ENCODE assay signal across 31 mouse cellular contexts in the genomic region with DNA sequence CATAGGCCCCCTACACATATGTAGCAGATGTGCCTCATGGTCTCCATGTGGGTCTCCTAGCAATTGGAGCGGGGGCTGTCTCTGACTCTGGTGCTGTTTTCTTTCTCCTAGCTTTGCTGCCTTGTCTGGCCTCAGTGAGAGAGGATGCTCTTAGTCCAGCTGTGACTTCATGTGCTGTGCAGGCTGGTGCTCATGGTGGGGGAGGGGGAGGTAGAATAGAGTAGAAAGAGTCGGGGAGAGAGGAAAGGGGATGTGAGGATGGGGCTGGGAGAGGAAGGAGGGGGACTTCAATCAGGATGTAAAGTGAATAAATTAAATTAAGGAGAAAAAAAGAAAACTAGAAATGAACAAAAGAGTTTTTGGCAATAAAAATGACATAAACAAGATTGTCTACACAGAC. TPM values are rescaled to one million over a fixed set of nuclear protein-coding genes. Genes with fewer than 3 reads are reported as not detected.
DNase-seq lines count a peak whose midpoint lies in the region; ATAC-seq and TF ChIP-seq lines count a peak whose summit lies in the region.
"Had no signal": no experiment of that assay in that cellular context is flagged by ENCODE, and none has a peak within 500 bp of the region (broad histone marks: within the 10 kb centered on the region; RNA-seq: fewer than 3 reads in every experiment).

No protein-coding gene starts in this region.

- no peak overlapping the region for H3K4me3 ChIP-seq in embryonic facial prominence, embryonic 11.5 days (ENCODE audit: low read depth, low read length)
- no peak overlapping the region for H3K4me3 ChIP-seq in embryonic facial prominence, embryonic 10.5 days
- H3K4me3 ChIP-seq in kidney, embryonic 15.5 days (replicated peaks) = no peak overlapping the region
- no peak overlapping the region for H3K4me3 ChIP-seq in stomach, embryonic 16.5 days (replicated peaks; ENCODE audit: low read length)
- no peak overlapping the region for H3K4me3 ChIP-seq in stomach, postnatal 0 days (ENCODE audit: low read depth, low read length)
- H3K4me3 ChIP-seq: embryonic facial prominence, embryonic 13.5 days; forebrain, embryonic 10.5 days; forebrain, embryonic 13.5 days; heart, embryonic 12.5 days; heart, embryonic 15.5 days; hindbrain, embryonic 10.5 days; hindbrain, embryonic 13.5 days had no signal

- H3K4me2 ChIP-seq in embryonic facial prominence, embryonic 11.5 days (ENCODE audit: low read depth, low read length) = no peak overlapping the region
- no peak overlapping the region for H3K4me2 ChIP-seq in kidney, embryonic 15.5 days
- no peak overlapping the region for H3K4me2 ChIP-seq in stomach, embryonic 16.5 days (ENCODE audit: low read depth, low read length)
- no peak overlapping the region for H3K4me2 ChIP-seq in stomach, postnatal 0 days (replicated peaks; ENCODE audit: low read depth)
- H3K4me2 ChIP-seq: embryonic facial prominence, embryonic 13.5 days; forebrain, embryonic 13.5 days; heart, embryonic 12.5 days; heart, embryonic 15.5 days; hindbrain, embryonic 13.5 days had no signal

- H3K36me3 ChIP-seq in embryonic facial prominence, embryonic 11.5 days (replicated peaks; ENCODE audit: control insufficient read depth, insufficient read depth, low read depth, low read length) = no peaks in the 10 kb centered on the region
- no peaks in the 10 kb centered on the region for H3K36me3 ChIP-seq in embryonic facial prominence, embryonic 10.5 days (replicated peaks)
- H3K36me3 ChIP-seq in kidney, embryonic 15.5 days = no peaks in the 10 kb centered on the region
- no peaks in the 10 kb centered on the region for H3K36me3 ChIP-seq in stomach, embryonic 16.5 days (ENCODE audit: control insufficient read depth, insufficient read depth, low read length)
- H3K36me3 ChIP-seq in stomach, postnatal 0 days (ENCODE audit: control insufficient read depth, insufficient read depth, low read length) = no peaks in the 10 kb centered on the region
- H3K36me3 ChIP-seq: embryonic facial prominence, embryonic 13.5 days; forebrain, embryonic 10.5 days; G1E; heart, embryonic 12.5 days; heart, embryonic 15.5 days; hindbrain, embryonic 10.5 days; hindbrain, embryonic 13.5 days had no signal

- TF ChIP-seq EP300 in stomach, postnatal 0 days (optimal IDR thresholded peaks at IDR 0.05) = no peak

- no peaks in the 10 kb centered on the region for H3K9me3 ChIP-seq in embryonic facial prominence, embryonic 11.5 days (replicated peaks; ENCODE audit: control insufficient read depth, low read length)
- no peaks in the 10 kb centered on the region for H3K9me3 ChIP-seq in embryonic facial prominence, embryonic 10.5 days
- no peaks in the 10 kb centered on the region for H3K9me3 ChIP-seq in kidney, embryonic 15.5 days (replicated peaks)
- H3K9me3 ChIP-seq in stomach, embryonic 16.5 days (replicated peaks; ENCODE audit: control insufficient read depth, low read length) = no peaks in the 10 kb centered on the region
- no peaks in the 10 kb centered on the region for H3K9me3 ChIP-seq in stomach, postnatal 0 days (ENCODE audit: control insufficient read depth, low read length)
- H3K9me3 ChIP-seq: embryonic facial prominence, embryonic 13.5 days; forebrain, embryonic 10.5 days; forebrain, embryonic 13.5 days; heart, embryonic 12.5 days; heart, embryonic 15.5 days; hindbrain, embryonic 10.5 days; hindbrain, embryonic 13.5 days had no signal

- 35% methylated on average over 2 of the region's 2 CpGs for WGBS in embryonic facial prominence, embryonic 11.5 days
- 60% methylated on average over 2 of the region's 2 CpGs for WGBS in embryonic facial prominence, embryonic 10.5 days
- WGBS in kidney, embryonic 15.5 days = 45% methylated on average over 2 of the region's 2 CpGs
- 63% methylated on average over 2 of the region's 2 CpGs for WGBS in stomach, embryonic 16.5 days
- WGBS in stomach, postnatal 0 days = 46% methylated on average over 2 of the region's 2 CpGs

- DNase-seq in embryonic facial prominence, embryonic 11.5 days (ENCODE audit: low spot score) = peak; percentile 13
- DNase-seq in embryonic facial prominence, embryonic 10.5 days (ENCODE audit: low spot score) = no peak
- DNase-seq in kidney, postnatal 14 days = no peak
- peak; percentile 16 for DNase-seq in kidney, postnatal 10 days
- DNase-seq in kidney, postnatal 25 days = no peak
- no peak for DNase-seq in stomach, postnatal 0 days (ENCODE audit: low spot score)
- DNase-seq: adrenal gland, adult 2 months; adrenal gland, postnatal 14 days; B cell, adult 2 months; cerebellum, adult 11 months; cerebellum, adult 2 months; cerebellum, adult 9-11 months; cerebellum, postnatal 25 days; gastrocnemius, postnatal 10 days; gastrocnemius, postnatal 36 days; heart, postnatal 10 days; heart, postnatal 36 days had no signal

- H3K27ac ChIP-seq in embryonic facial prominence, embryonic 11.5 days (replicated peaks; ENCODE audit: low read depth, low read length) = no peak overlapping the region
- H3K27ac ChIP-seq in embryonic facial prominence, embryonic 10.5 days (replicated peaks) = no peak overlapping the region
- H3K27ac ChIP-seq in kidney, embryonic 15.5 days = no peak overlapping the region
- no peak overlapping the region for H3K27ac ChIP-seq in stomach, embryonic 16.5 days (ENCODE audit: low read length)
- no peak overlapping the region for H3K27ac ChIP-seq in stomach, postnatal 0 days (replicated peaks)
- H3K27ac ChIP-seq: embryonic facial prominence, embryonic 13.5 days; forebrain, embryonic 10.5 days; forebrain, embryonic 13.5 days; heart, embryonic 15.5 days; hindbrain, embryonic 10.5 days; hindbrain, embryonic 13.5 days had no signal

- no peak overlapping the region for H3K9ac ChIP-seq in embryonic facial prominence, embryonic 11.5 days (replicated peaks; ENCODE audit: low read length)
- H3K9ac ChIP-seq in kidney, embryonic 15.5 days = no peak overlapping the region
- H3K9ac ChIP-seq in stomach, embryonic 16.5 days (ENCODE audit: low read length) = no peak overlapping the region
- no peak overlapping the region for H3K9ac ChIP-seq in stomach, postnatal 0 days (ENCODE audit: low read length)
- H3K9ac ChIP-seq: embryonic facial prominence, embryonic 13.5 days; forebrain, embryonic 13.5 days; heart, embryonic 12.5 days; heart, embryonic 15.5 days; hindbrain, embryonic 13.5 days had no signal

- H3K4me1 ChIP-seq in embryonic facial prominence, embryonic 11.5 days (ENCODE audit: control insufficient read depth, insufficient read depth, low read length) = no peaks in the 10 kb centered on the region
- H3K4me1 ChIP-seq in embryonic facial prominence, embryonic 10.5 days = peaks cover 6% of the 10 kb centered on the region
- H3K4me1 ChIP-seq in kidney, embryonic 15.5 days = no peaks in the 10 kb centered on the region
- H3K4me1 ChIP-seq in stomach, embryonic 16.5 days (ENCODE audit: control insufficient read depth, insufficient read depth, low read length) = no peaks in the 10 kb centered on the region
- H3K4me1 ChIP-seq in stomach, postnatal 0 days (replicated peaks; ENCODE audit: control insufficient read depth, insufficient read depth) = no peaks in the 10 kb centered on the region
- H3K4me1 ChIP-seq: forebrain, embryonic 13.5 days; heart, embryonic 12.5 days; heart, embryonic 15.5 days had no signal

- TF ChIP-seq CTCF in stomach, postnatal 0 days (IDR thresholded peaks at IDR 0.05; ENCODE audit: low read depth) = no peak

- H3K27me3 ChIP-seq in embryonic facial prominence, embryonic 11.5 days (ENCODE audit: control insufficient read depth, insufficient read depth, low read length) = no peaks in the 10 kb centered on the region
- no peaks in the 10 kb centered on the region for H3K27me3 ChIP-seq in embryonic facial prominence, embryonic 10.5 days (replicated peaks; ENCODE audit: low read depth, poor library complexity, severe bottlenecking)
- no peaks in the 10 kb centered on the region for H3K27me3 ChIP-seq in kidney, embryonic 15.5 days
- H3K27me3 ChIP-seq in stomach, embryonic 16.5 days (ENCODE audit: control insufficient read depth, insufficient read depth, low read length) = no peaks in the 10 kb centered on the region
- H3K27me3 ChIP-seq in stomach, postnatal 0 days (ENCODE audit: control insufficient read depth, insufficient read depth, low read length) = no peaks in the 10 kb centered on the region
- H3K27me3 ChIP-seq: CH12.LX; embryonic facial prominence, embryonic 13.5 days; forebrain, embryonic 13.5 days; heart, embryonic 12.5 days; heart, embryonic 15.5 days; hindbrain, embryonic 13.5 days had no signal

- no peak for ATAC-seq in embryonic facial prominence, embryonic 11.5 days (replicated peaks; ENCODE audit: insufficient number of reproducible peaks, low FRiP score, low TSS enrichment, low read depth)
- 0 out of 2 replicates have a peak, but pooled peaks have one; percentile 54 for ATAC-seq in kidney, embryonic 15.5 days (replicated peaks; ENCODE audit: low FRiP score)
- ATAC-seq in stomach, embryonic 16.5 days (ENCODE audit: insufficient read depth, low FRiP score) = peak; percentile 44; the same call in 1 of the 2 replicates
- ATAC-seq in stomach, postnatal 0 days (ENCODE audit: low FRiP score, low TSS enrichment) = no peak
- ATAC-seq: forebrain, embryonic 13.5 days; forebrain, embryonic 16.5 days; hindbrain, embryonic 16.5 days; Patski had no signal

RNA-seq across cellular contexts. Expression of a gene that starts 20.8 kb away (rescaled TPM):
- 0.92 and 1.3 TPM in 2 replicates for polyA plus RNA-seq in embryonic facial prominence, embryonic 11.5 days (2014; fragmentation: Nextera tagmentation; extraction: Ambion mirVana)
- polyA plus RNA-seq in embryonic facial prominence, embryonic 10.5 days (2016; fragmentation: Nextera tagmentation; extraction: Ambion mirVana) = 0.19 and 0.27 TPM in 2 replicates
- 5.3 and 5.4 TPM in 2 replicates for polyA plus RNA-seq in kidney, embryonic 15.5 days (2015; fragmentation: Nextera tagmentation; extraction: Ambion mirVana)
- polyA plus RNA-seq in stomach, embryonic 16.5 days (2015; fragmentation: Nextera tagmentation; extraction: Ambion mirVana) = 29.7 and 39.6 TPM in 2 replicates
- polyA plus RNA-seq in stomach, postnatal 0 days (2015; fragmentation: Nextera tagmentation; extraction: Ambion mirVana) = 31.5 and 36.6 TPM in 2 replicates
- polyA plus RNA-seq: G1E, Patski had no signal

Comparison
In these comparisons a context has a peak if more than half of its experiments do, and no peak if none do; other contexts are left out.
1. ATAC-seq: peak in kidney, embryonic 15.5 days (single experiment) and stomach, embryonic 16.5 days (single experiment); none in embryonic facial prominence, embryonic 11.5 days (single experiment) and stomach, postnatal 0 days (single experiment).
2. DNase-seq: peak in embryonic facial prominence, embryonic 11.5 days (single experiment) and kidney, postnatal 10 days (single experiment); none in embryonic facial prominence, embryonic 10.5 days (single experiment), kidney, postnatal 14 days (single experiment), kidney, postnatal 25 days (0 of 2) and stomach, postnatal 0 days (single experiment).